Mouse (Mus musculus) erythroblast, embryonic 14.5 days (primary cell): Measurements from ENCODE around the gene Ccm2l. TPM values are rescaled to one million over a fixed set of nuclear protein-coding genes. Genes with fewer than 3 reads are reported as not detected.

Experiments
- H3K27me3 ChIP-seq: 2 replicates; pipeline ENCODE4 v1.6.1; 2012; ENCODE audit warnings: inconsistent platforms; ENCODE audit not compliant: control insufficient read depth
- H3K36me3 ChIP-seq: 2 replicates; pipeline ENCODE4 v1.6.1; 2012; ENCODE audit warnings: mild to moderate bottlenecking, inconsistent platforms; ENCODE audit not compliant: control insufficient read depth
- H3K4me1 ChIP-seq: 2 replicates; pipeline ENCODE4 v1.6.1; 2012; ENCODE audit warnings: inconsistent platforms; ENCODE audit not compliant: control insufficient read depth
- H3K4me3 ChIP-seq: replicated peaks from 2 replicates; pipeline ENCODE3; 2012; ENCODE audit warnings: moderate library complexity, mild to moderate bottlenecking, inconsistent platforms
- H3K9me3 ChIP-seq: 2 replicates; pipeline ENCODE4 v1.6.1; 2012; ENCODE audit warnings: low read length, inconsistent platforms, mixed read lengths; ENCODE audit not compliant: control insufficient read depth
- GATA1 ChIP-seq: IDR thresholded peaks from 2 replicates; pipeline ENCODE4 v1.6.1; 2012; ENCODE audit warnings: low read length, inconsistent platforms, mixed read lengths
- TAL1 ChIP-seq: IDR thresholded peaks from 3 replicates; pipeline ENCODE4 v1.6.1; 2012; ENCODE audit warnings: low read length, inconsistent platforms, mixed read lengths
- polyA plus RNA-seq: library from polyadenylated mRNA; stranded (reverse); fragments of >175 nt; gene quantifications from 2 replicates; pipeline ENCODE4 v1.2.3, GENCODE M21; 2012

Ccm2l gene
- polyA plus RNA-seq, 1 experiment = not detected

GRCm38 (mm10) chr2:153084261-153084976 lies 18.7 kb downstream of the Ccm2l start:
- Histone ChIP-seq H3K4me3 (no peak overlapping the region), H3K4me1 (no peaks in the 10 kb centered on the region), H3K9me3 (no peaks in the 10 kb centered on the region), H3K36me3 (no peaks in the 10 kb centered on the region), H3K27me3 (no peaks in the 10 kb centered on the region)
- TF ChIP-seq GATA1 = no peak
- TF ChIP-seq TAL1 = no peak

- Histone ChIP-seq H3K9me3 (no peaks in the 10 kb centered on the region), H3K27me3 (no peaks in the 10 kb centered on the region), H3K4me1 (no peaks in the 10 kb centered on the region), H3K36me3 (no peaks in the 10 kb centered on the region), H3K4me3 (no peak overlapping the region)
- TF ChIP-seq GATA1 (no peak), TAL1 (no peak)
Observed at GRCm38 (mm10) chr2:153085556-153085955, 19.8 kb downstream of the Ccm2l start.

DNA sequence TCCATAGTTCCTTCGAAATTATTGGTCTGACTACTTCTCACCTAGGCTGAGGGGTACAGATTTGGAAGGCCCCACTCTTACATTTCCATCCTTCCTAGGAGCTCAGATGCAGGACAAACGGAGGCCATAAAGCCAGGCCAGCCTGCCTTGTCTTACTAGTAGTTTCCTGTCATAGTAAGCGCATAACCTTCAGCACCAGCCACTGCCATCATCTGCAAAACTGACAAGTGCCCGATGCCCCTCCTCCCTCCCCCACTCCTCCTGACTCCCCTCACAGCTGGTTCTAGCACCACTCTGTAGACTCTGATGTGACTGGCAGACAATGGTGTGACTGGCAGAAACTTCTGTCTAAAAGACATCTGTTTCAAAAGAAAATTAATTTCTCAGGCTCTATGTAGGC lies 20.4 kb downstream of the Ccm2l start:
- Histone ChIP-seq H3K27me3 (no peaks in the 10 kb centered on the region), H3K4me1 (no peaks in the 10 kb centered on the region), H3K9me3 (no peaks in the 10 kb centered on the region), H3K4me3 (no peak overlapping the region), H3K36me3 (no peaks in the 10 kb centered on the region)
- TF ChIP-seq TAL1 (no peak), GATA1 (no peak)

DNA sequence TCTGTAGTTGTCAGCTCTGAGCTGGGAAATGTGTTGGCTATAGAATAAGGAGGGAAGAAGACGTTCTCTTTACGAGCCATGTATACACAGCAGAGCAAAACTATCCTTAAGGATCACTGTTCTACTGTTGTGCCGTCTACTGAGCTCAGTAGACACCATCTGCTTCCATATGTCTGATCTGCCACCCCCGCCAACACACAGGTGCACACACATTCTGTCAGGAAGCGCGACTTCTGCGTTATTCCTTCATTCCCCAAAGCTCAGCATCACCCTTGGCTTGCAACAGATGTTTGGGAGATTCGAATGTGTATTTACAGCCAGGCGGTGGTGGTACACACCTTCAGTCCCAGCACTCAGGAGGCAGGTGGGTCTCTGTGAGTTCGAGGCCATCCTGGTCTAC lies 21.3 kb downstream of the Ccm2l start:
- no peaks in the 10 kb centered on the region for H3K27me3 ChIP-seq
- no peak for TF ChIP-seq TAL1
- no peak for TF ChIP-seq GATA1
- H3K4me3 ChIP-seq = no peak overlapping the region
- H3K9me3 ChIP-seq = no peaks in the 10 kb centered on the region
- no peaks in the 10 kb centered on the region for H3K4me1 ChIP-seq
- H3K36me3 ChIP-seq = no peaks in the 10 kb centered on the region

- no peaks in the 10 kb centered on the region for H3K9me3 ChIP-seq
- no peaks in the 10 kb centered on the region for H3K4me1 ChIP-seq
- TF ChIP-seq GATA1 = no peak
- TF ChIP-seq TAL1 = no peak
- no peak overlapping the region for H3K4me3 ChIP-seq
- no peaks in the 10 kb centered on the region for H3K27me3 ChIP-seq
- H3K36me3 ChIP-seq = no peaks in the 10 kb centered on the region
Observed at GRCm38 (mm10) chr2:153089316-153089715, 23.6 kb downstream of the Ccm2l start.

DNA sequence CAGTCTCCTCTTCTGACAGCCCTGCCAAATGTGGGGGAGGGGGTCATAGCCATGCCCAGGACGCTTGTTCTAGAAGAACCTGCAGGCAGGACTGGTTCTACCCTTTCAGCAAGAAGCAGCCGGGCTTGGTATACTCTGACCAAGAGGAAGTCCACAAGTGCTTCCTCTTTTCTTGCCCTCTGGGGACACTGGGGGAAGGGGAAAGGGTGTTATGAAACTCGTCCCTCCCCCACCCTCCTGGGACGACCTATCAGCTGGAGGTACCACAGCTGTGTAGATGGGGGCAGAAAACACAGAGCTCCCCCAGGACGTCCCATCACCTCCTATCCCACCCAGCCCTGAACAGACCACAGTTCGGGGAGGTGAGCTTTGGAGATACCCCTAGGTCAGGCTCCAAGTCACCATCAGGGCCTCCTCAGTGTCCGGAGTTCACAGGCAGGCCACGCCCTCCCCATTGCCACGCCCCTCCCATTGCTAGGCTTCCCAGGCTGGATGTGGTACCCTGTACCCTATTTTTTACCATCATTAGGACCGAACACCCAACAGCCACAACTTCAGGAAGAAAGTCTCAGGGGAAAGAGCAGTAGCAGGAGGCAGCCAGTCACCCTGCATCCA lies 24.9 kb downstream of the Ccm2l start:
- TF ChIP-seq TAL1 (no peak), GATA1 (no peak)
- Histone ChIP-seq H3K9me3 (no peaks in the 10 kb centered on the region), H3K36me3 (no peaks in the 10 kb centered on the region), H3K4me3 (no peak overlapping the region), H3K27me3 (no peaks in the 10 kb centered on the region), H3K4me1 (no peaks in the 10 kb centered on the region)

GRCm38 (mm10) chr2:153107046-153107766 lies 41.5 kb downstream of the Ccm2l start:
- H3K4me1 ChIP-seq = peaks cover 6% of the 10 kb centered on the region
- H3K9me3 ChIP-seq = no peaks in the 10 kb centered on the region
- H3K36me3 ChIP-seq = no peaks in the 10 kb centered on the region
- TF ChIP-seq GATA1 (no peak), TAL1 (no peak)
- H3K27me3 ChIP-seq = peaks cover 59% of the 10 kb centered on the region
- no peak overlapping the region for H3K4me3 ChIP-seq

- H3K4me1 ChIP-seq = peaks cover 6% of the 10 kb centered on the region
- H3K4me3 ChIP-seq = no peak overlapping the region
- peaks cover 59% of the 10 kb centered on the region for H3K27me3 ChIP-seq
- H3K36me3 ChIP-seq = no peaks in the 10 kb centered on the region
- no peaks in the 10 kb centered on the region for H3K9me3 ChIP-seq
- TF ChIP-seq TAL1 (no peak), GATA1 (no peak)
Observed at GRCm38 (mm10) chr2:153107802-153108201, 42.0 kb downstream of the Ccm2l start.

- H3K36me3 ChIP-seq = no peaks in the 10 kb centered on the region
- H3K9me3 ChIP-seq = no peaks in the 10 kb centered on the region
- H3K4me1 ChIP-seq = peaks cover 6% of the 10 kb centered on the region
- peaks cover 59% of the 10 kb centered on the region for H3K27me3 ChIP-seq
- H3K4me3 ChIP-seq = peak within 1 kb of the TSS; percentile 2
- TF ChIP-seq GATA1 (no peak), TAL1 (no peak)
Observed at GRCm38 (mm10) chr2:153108313-153109264, 42.8 kb downstream of the Ccm2l start, which contains the start of gene Hck. TSS of gene Hck (plus strand) at chr2:153108468.
